Mouse (Mus musculus): ENCODE measurements at regions not wholly inside any gene's neighbourhood (a gene's known extent, or its start where the extent isn't known, plus 50 kb on each side); places are given as distances from the start of the nearest gene placed in this dataset.
A peak's percentile ranks its signal among the peaks of the same experiment; 100 is the strongest.

- DNase-seq (ENCODE audit: low spot score in 2 of 2): no peak
These were observed 57.0 kb downstream of the Rps29 start for GRCm38 (mm10) chr12:69101965-69102364.

- no peak for DNase-seq (ENCODE audit: low spot score in 2 of 2)
These were observed 64.1 kb downstream of the Rps29 start for GRCm38 (mm10) chr12:69094856-69095255.

GRCm38 (mm10) chr12:69093073-69093797, 65.8 kb downstream of the Rps29 start:
- DNase-seq (ENCODE audit: low spot score in 2 of 2): peak; percentile 2 to 29

- DNase-seq (ENCODE audit: low spot score in 2 of 2): peak; percentile 19 to 79
These were observed 70.9 kb downstream of the Rps29 start for GRCm38 (mm10) chr12:69087928-69088609.

GRCm38 (mm10) chr12:69085522-69086179, 73.3 kb downstream of the Rps29 start:
- DNase-seq (ENCODE audit: low spot score in 2 of 2): no peak

GRCm38 (mm10) chr12:69084656-69085055, 74.3 kb downstream of the Rps29 start:
- DNase-seq (ENCODE audit: low spot score in 2 of 2): no peak

- no peak for DNase-seq (ENCODE audit: low spot score in 2 of 2)
These were observed 76.9 kb downstream of the Rps29 start for GRCm38 (mm10) chr12:69082051-69082450.

GRCm38 (mm10) chr12:69039553-69039952, 119.4 kb downstream of the Rps29 start:
- no peak for DNase-seq (ENCODE audit: low spot score in 2 of 2)

- no peak for DNase-seq (ENCODE audit: low spot score in 2 of 2)
These were observed 135.4 kb downstream of the Rps29 start for GRCm38 (mm10) chr12:69023594-69023993.

- DNase-seq (ENCODE audit: low spot score in 2 of 2): no peak
These were observed 142.2 kb downstream of the Rps29 start for GRCm38 (mm10) chr12:69016705-69017306.

GRCm38 (mm10) chr12:69005141-69005540, 153.8 kb downstream of the Rps29 start:
- DNase-seq (ENCODE audit: low spot score in 2 of 2): no peak

- DNase-seq (ENCODE audit: low spot score in 2 of 2): no peak
These were observed 156.9 kb downstream of the Rps29 start for GRCm38 (mm10) chr12:69002106-69002505.

GRCm38 (mm10) chr12:68997259-68997658, 161.7 kb downstream of the Rps29 start:
- DNase-seq (ENCODE audit: low spot score in 2 of 2): peak; percentile 42 to 54

GRCm38 (mm10) chr12:68996740-68997139, 162.2 kb downstream of the Rps29 start:
- DNase-seq (ENCODE audit: low spot score in 2 of 2): peak; percentile 14 to 16

GRCm38 (mm10) chr12:68980640-68981039, 178.3 kb downstream of the Rps29 start:
- DNase-seq (ENCODE audit: low spot score in 2 of 2): no peak

GRCm38 (mm10) chr12:68980173-68980572, 178.8 kb downstream of the Rps29 start:
- no peak for DNase-seq (ENCODE audit: low spot score in 2 of 2)

GRCm38 (mm10) chr12:68979232-68979631, 179.8 kb downstream of the Rps29 start:
- DNase-seq (ENCODE audit: low spot score in 2 of 2): no peak

- no peak for DNase-seq (ENCODE audit: low spot score in 2 of 2)
These were observed 181.7 kb downstream of the Rps29 start for GRCm38 (mm10) chr12:68977276-68977675.

GRCm38 (mm10) chr12:68947240-68947639, 211.7 kb downstream of the Rps29 start:
- DNase-seq (ENCODE audit: low spot score in 2 of 2): no peak

GRCm38 (mm10) chr12:68910590-68910989, 248.4 kb downstream of the Rps29 start:
- DNase-seq (ENCODE audit: low spot score in 2 of 2): no peak

GRCm38 (mm10) chr12:68904770-68905169, 254.2 kb downstream of the Rps29 start:
- DNase-seq (ENCODE audit: low spot score in 2 of 2): no peak

GRCm38 (mm10) chr12:68889141-68889540, 269.8 kb downstream of the Rps29 start:
- DNase-seq (ENCODE audit: low spot score in 2 of 2): no peak

Measured in frontal cortex, postnatal 36 days (tissue).